Mouse (Mus musculus) spleen, adult 18-20 months (tissue): ENCODE measurements around the gene Cmtr1.
"Not testable (repeated sequence)": the region's sequence is repeated elsewhere in the genome, so short reads cannot be mapped to it uniquely, and the experiment has no call there.

Source experiments
- DNase-seq, 2 experiments: peaks; one replicate each; pipeline ENCODE4 v3.0.0; 2022; ENCODE audit warnings: mixed read lengths in 2 of 2

Cmtr1 gene

GRCm38 (mm10) chr17:29660076-29660761, at the start of gene Cmtr1:
Cmtr1 (plus strand) TSS chr17:29660595.
- DNase-seq = peak; percentile 96 to 98

- not testable (repeated sequence) for DNase-seq
Measured at GRCm38 (mm10) chr17:29613453-29613852, 46.9 kb upstream of the Cmtr1 start.

GRCm38 (mm10) chr17:29614115-29615023, 46.0 kb upstream of the Cmtr1 start, which contains the start of the genes Rnf8 and Gm28043:
Rnf8 (plus strand) TSS chr17:29614790.
Gm28043 (plus strand) TSS chr17:29614876.
- peak; percentile 90 to 93 for DNase-seq

GRCm38 (mm10) chr17:29615024-29615551, 45.3 kb upstream of the Cmtr1 start:
- DNase-seq = no peak

GRCm38 (mm10) chr17:29615616-29616015, 44.8 kb upstream of the Cmtr1 start:
- no peak for DNase-seq

GRCm38 (mm10) chr17:29619231-29619630, 41.2 kb upstream of the Cmtr1 start:
- DNase-seq = no peak

GRCm38 (mm10) chr17:29623488-29623887, 36.9 kb upstream of the Cmtr1 start:
- no peak for DNase-seq

- no peak for DNase-seq
Measured at GRCm38 (mm10) chr17:29627285-29627684, 33.1 kb upstream of the Cmtr1 start.

- DNase-seq = no peak
Measured at GRCm38 (mm10) chr17:29628946-29629345, 31.4 kb upstream of the Cmtr1 start.

GRCm38 (mm10) chr17:29629620-29630019, 30.8 kb upstream of the Cmtr1 start:
- no peak for DNase-seq

GRCm38 (mm10) chr17:29632312-29632711, 28.1 kb upstream of the Cmtr1 start:
- no peak for DNase-seq

- no peak for DNase-seq
Measured at GRCm38 (mm10) chr17:29635492-29635891, 24.9 kb upstream of the Cmtr1 start.

- peak in 1 of 2 experiments; percentile 14 for DNase-seq
Measured at GRCm38 (mm10) chr17:29636118-29636517, 24.3 kb upstream of the Cmtr1 start.

- no peak for DNase-seq
Measured at GRCm38 (mm10) chr17:29637377-29637776, 23.0 kb upstream of the Cmtr1 start.

- DNase-seq = peak in 1 of 2 experiments; percentile 17
Measured at GRCm38 (mm10) chr17:29637895-29638294, 22.5 kb upstream of the Cmtr1 start.

GRCm38 (mm10) chr17:29640971-29641370, 19.4 kb upstream of the Cmtr1 start:
- no peak for DNase-seq

- DNase-seq = no peak
Measured at GRCm38 (mm10) chr17:29642219-29642618, 18.2 kb upstream of the Cmtr1 start.

GRCm38 (mm10) chr17:29658249-29658648, 2.1 kb upstream of the Cmtr1 start:
- no peak for DNase-seq

- no peak for DNase-seq
Measured at GRCm38 (mm10) chr17:29660762-29661391, 482 bp downstream of the Cmtr1 start.

- no peak for DNase-seq
Measured at GRCm38 (mm10) chr17:29662145-29662544, 1.8 kb downstream of the Cmtr1 start.

GRCm38 (mm10) chr17:29668051-29668986, 7.9 kb downstream of the Cmtr1 start:
- DNase-seq = no peak

- DNase-seq = no peak
Measured at GRCm38 (mm10) chr17:29669030-29669429, 8.6 kb downstream of the Cmtr1 start.
